9 mouse cellular contexts compared by ENCODE assay signal in genomic region chr10:12817409-12817808, GRCm38 (mm10). TPM values are rescaled to one million over a fixed set of nuclear protein-coding genes. Genes with fewer than 3 reads are reported as not detected.
A peak's percentile ranks its signal among the peaks of the same experiment; 100 is the strongest.
DNase-seq lines count a peak whose midpoint lies in the region; ATAC-seq lines count a peak whose summit lies in the region.
"Had no signal": no experiment of that assay in that cellular context is flagged by ENCODE, and none has a peak within 500 bp of the region (broad histone marks: within the 10 kb centered on the region; RNA-seq: fewer than 3 reads in every experiment).

No protein-coding gene starts in this region.

- no peaks in the 10 kb centered on the region for H3K9me3 ChIP-seq in intestine, embryonic 15.5 days
- no peaks in the 10 kb centered on the region for H3K9me3 ChIP-seq in neural tube, embryonic 15.5 days (replicated peaks)

- H3K27ac ChIP-seq in intestine, embryonic 15.5 days, result no peak overlapping the region
- no peak overlapping the region for H3K27ac ChIP-seq in neural tube, embryonic 15.5 days (replicated peaks)
- H3K27ac ChIP-seq: liver, embryonic 14.5 days had no signal

- WGBS in intestine, embryonic 15.5 days, result 90% methylated on average over 6 of the region's 6 CpGs
- 73% methylated on average over 6 of the region's 6 CpGs for WGBS in neural tube, embryonic 15.5 days

- H3K4me3 ChIP-seq in intestine, embryonic 15.5 days (replicated peaks), result no peak overlapping the region
- H3K4me3 ChIP-seq in neural tube, embryonic 15.5 days (replicated peaks), result no peak overlapping the region

- DNase-seq in heart, adult 11 months, result peak; percentile 96
- DNase-seq in heart, adult 8-10 months (ENCODE audit: low spot score), result no peak
- peak; percentile 88 to 97 for DNase-seq in adrenal gland, adult (ENCODE audit: inconsistent age in 2 of 2, low spot score in 1 of 2)
- no peak for DNase-seq in retina, embryonic 14.5 days (ENCODE audit: low spot score)
- no peak for DNase-seq in right cerebral cortex, adult 2 months (ENCODE audit: low spot score in 2 of 2)

- no peak overlapping the region for H3K9ac ChIP-seq in intestine, embryonic 15.5 days
- H3K9ac ChIP-seq in neural tube, embryonic 15.5 days (replicated peaks), result no peak overlapping the region
- H3K9ac ChIP-seq: liver, embryonic 14.5 days had no signal

- peak; percentile 82 for ATAC-seq in erythroblast, adult 5-6 weeks (replicated peaks; ENCODE audit: low FRiP score, poor library complexity, severe bottlenecking)
- peak; percentile 39 for ATAC-seq in intestine, embryonic 15.5 days
- peak; percentile 64; the same call in 1 of the 2 replicates for ATAC-seq in neural tube, embryonic 15.5 days (ENCODE audit: low FRiP score)

- no peaks in the 10 kb centered on the region for H3K27me3 ChIP-seq in intestine, embryonic 15.5 days (replicated peaks)
- no peaks in the 10 kb centered on the region for H3K27me3 ChIP-seq in neural tube, embryonic 15.5 days (replicated peaks)

- no peaks in the 10 kb centered on the region for H3K36me3 ChIP-seq in intestine, embryonic 15.5 days
- H3K36me3 ChIP-seq in neural tube, embryonic 15.5 days, result no peaks in the 10 kb centered on the region

- no peak overlapping the region for H3K4me2 ChIP-seq in intestine, embryonic 15.5 days (replicated peaks)
- H3K4me2 ChIP-seq in neural tube, embryonic 15.5 days, result no peak overlapping the region

- H3K4me1 ChIP-seq in intestine, embryonic 15.5 days (replicated peaks), result no peaks in the 10 kb centered on the region; the same call in 1 of the 2 replicates
- H3K4me1 ChIP-seq in neural tube, embryonic 15.5 days, result peaks cover 7% of the 10 kb centered on the region; the same call in 1 of the 2 replicates

RNA-seq across cellular contexts. Expression of gene Utrn, which starts 51.8 kb away (rescaled TPM):
- total RNA-seq in heart, adult 8-10 months (2022), result 10 to 100 TPM; 59.3 to 75.7 (median 71.0) TPM
- total RNA-seq in erythroblast, adult 5-6 weeks (2015; ENCODE audit: low replicate concordance), result 25.5 and 40.7 TPM in 2 replicates
- total RNA-seq in erythroblast, adult 5-6 weeks (2017; ENCODE audit: low replicate concordance), result 46.3 and 46.7 TPM in 2 replicates
- polyA plus RNA-seq in intestine, embryonic 15.5 days (2015; fragmentation: Nextera tagmentation; extraction: Ambion mirVana), result 43.8 and 46.2 TPM in 2 replicates
- polyA plus RNA-seq in neural tube, embryonic 15.5 days (2015; fragmentation: Nextera tagmentation; extraction: Ambion mirVana), result 27.5 and 36.5 TPM in 2 replicates

Comparison
In these comparisons a context has a peak if more than half of its experiments do, and no peak if none do; other contexts are left out.
1. DNase-seq: peak in heart, adult 11 months (single experiment) and adrenal gland, adult (2 of 2); none in heart, adult 8-10 months (single experiment), retina, embryonic 14.5 days (single experiment) and right cerebral cortex, adult 2 months (0 of 2).
2. Peak in every context shown above with its lines, with median percentiles within 50 percentile points of each other: ATAC-seq.